Mouse (Mus musculus) kidney, adult 10 weeks (tissue): ENCODE measurements around the gene Hpn. TPM values are rescaled to one million over a fixed set of nuclear protein-coding genes. Genes with fewer than 3 reads are reported as not detected.

Experiments
- polyA plus RNA-seq: library from polyadenylated mRNA; stranded (reverse); fragments of 350-450 nt; fragmentation: Illumina TruSeq; extraction: RNeasy Lipid Tissue Mini Kit (QIAGEN cat#74804); gene quantifications from one replicate; pipeline ENCODE4 v1.2.3, GENCODE M21; 2014; ENCODE audit warnings: low read depth, low replicate concordance

The Hpn gene
- polyA plus RNA-seq: 7.6 TPM

DNA sequence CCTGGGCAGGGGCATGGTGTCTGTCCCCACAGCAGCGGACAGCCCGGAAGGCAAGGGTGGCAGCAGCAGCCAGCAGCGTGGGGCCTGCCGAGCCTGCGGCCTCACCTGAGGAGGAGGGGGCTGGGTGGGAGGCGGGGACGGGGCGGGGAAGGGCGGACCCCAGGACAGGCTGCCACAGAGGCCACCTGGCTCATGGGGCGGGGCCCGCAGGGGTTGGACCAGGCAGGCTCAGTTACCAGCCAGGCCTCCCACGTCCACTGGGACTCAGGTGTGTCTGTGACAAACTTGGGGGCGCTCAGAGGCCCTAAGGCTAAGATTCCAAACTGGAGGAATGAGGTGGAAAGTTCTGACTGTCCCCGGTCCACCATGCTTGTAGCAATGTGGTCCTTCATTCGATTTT is at the start of gene Hpn:
Hpn (minus strand) TSS at position 109 of the 400 bp plus-strand sequence.

DNA sequence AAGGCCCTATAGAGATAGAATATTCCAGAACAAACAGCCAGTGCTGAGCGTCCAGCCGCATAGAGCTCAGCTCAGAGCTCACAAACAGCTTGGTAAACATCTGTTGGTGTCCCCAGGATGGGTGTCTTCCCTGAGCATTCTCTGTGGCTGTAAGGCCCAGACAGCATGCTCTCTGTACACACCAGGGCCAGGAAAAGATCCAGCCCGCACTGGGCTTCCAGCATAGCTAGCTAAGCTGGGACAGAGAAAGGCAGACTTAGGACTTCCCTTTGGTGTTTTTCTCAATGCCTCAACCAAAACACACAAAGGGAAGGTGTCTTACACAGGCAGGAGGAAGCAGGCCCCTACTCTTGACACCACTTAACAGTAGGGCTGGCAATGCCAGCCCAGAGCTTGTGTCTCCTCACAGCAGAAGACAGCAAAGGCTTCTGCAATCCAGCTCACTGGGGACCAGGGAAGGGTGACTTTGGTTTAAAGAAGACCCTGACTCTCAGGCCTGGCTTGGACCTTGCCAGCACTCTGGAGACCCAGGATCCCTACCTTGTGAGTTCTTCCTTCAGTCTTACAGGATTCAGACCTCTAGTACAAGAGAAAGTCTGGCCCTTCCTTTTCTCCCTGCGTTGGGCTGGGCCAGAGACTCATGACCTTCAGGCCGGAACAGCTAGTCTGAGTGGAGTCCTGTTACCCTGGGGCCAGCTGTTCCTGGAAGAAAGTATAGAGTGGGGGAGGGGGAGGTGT is 40.4 kb upstream of the Hpn start, which contains the start of gene Gramd1a:
Gramd1a (minus strand) TSS at position 601 of the 738 bp plus-strand sequence.

DNA sequence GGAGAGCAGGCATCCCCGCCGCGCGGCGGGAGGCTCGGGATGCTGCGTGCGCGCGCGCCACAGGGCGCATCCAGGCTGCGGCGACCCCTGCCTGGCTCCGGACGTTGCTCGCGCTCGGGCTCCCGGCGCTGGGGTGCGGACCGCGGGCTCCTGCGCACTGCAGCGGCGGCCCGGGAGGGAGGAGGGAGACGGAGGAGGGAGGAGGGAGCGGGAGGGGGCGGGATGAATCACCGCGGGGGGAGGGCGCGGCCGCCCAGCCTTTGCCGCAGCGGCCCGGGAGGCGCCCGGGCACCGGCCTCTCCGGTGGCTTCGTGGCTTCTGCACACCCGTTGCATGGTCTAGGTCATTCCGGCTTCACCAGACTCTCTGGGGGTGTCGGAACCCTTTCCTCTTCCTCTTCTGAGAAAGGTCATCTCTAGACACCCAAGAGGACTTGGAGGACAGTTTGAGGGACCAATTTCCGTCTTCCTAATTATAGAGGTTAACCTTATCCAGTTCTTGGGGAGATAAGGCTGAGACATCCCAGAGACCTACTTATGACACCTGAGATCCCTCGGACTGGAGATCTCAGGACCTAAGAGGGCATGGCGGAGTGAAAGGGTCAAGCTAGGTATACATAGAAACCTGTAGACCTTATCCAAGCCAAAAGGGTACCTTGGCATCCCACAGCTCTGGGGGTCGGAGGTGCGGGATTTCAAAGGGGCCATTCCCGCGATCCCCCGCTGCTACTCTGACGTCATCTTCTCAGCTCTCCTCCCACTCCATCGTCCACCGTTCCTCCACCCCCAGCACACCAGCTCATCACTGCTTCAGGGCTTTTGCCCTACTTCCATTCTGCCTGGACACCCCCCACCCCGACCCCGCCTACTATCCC is 12.0 kb upstream of the Hpn start, which contains the start of gene Scn1b:
Scn1b (minus strand) TSS at position 153 of the 874 bp plus-strand sequence.

DNA sequence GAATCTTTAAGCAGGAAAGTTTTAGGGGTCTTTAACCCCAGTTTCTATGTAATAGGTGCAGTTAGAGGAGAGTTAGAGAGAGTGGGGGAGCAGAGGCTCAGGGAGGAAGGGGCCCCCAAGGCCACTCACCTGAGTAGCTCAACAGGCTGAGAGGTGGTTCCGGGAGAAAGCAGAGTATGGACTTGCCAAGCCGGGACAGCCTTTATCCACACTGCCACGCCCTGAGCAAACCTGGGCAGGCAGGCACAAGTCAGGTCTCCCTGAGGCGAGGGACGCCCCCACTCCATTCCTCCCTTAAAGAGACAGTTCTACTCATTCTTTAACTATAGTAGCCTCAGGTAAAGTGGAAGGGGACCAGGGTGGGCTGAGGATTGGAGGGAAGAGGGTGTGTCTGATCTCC is 38.6 kb downstream of the Hpn start, which contains the start of gene Fxyd3:
Fxyd3 (minus strand) TSS at position 213 of the 400 bp plus-strand sequence.

DNA sequence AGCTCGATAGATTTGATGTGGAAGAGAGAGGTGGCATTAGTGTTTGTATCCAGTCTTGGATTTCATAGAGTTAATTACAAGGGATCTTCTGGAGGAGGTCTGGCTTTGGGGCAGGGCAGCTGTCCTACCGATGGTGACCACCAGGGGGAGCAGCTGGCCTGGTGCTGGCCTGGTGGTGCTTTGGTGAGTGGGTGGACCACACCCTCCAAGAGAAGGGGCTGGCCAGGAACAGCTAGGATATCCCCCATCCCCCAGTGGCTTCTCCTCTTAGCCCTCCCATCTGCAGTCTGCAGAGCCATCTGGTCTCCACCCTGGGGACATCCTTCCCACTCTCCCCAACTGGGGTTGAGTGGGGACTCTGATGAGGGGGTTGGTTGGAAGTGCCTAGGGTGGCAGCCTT is 56.0 kb downstream of the Hpn start, which contains the start of gene Lgi4:
Lgi4 (plus strand) TSS at position 235 of the 400 bp plus-strand sequence.

DNA sequence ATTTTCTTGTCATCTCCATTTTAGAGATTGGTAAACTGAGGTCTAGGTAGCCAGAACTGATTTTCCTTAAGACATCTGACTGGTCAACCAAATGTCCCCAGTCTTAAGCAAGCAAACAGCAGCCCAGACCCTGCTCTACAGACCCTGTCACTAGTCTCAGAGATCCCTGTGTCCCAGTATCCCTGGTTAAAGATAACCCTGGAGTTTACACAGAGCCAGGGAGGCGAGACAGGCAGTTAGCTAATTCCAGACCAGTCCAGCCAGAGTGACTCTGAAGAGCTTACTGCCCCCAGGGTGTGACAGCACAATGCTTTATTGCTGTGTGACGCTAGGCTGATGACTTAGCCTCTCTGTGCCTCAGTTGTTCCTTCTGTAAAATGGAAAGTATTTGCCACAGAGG is 58.0 kb downstream of the Hpn start, which contains the start of gene Fxyd1:
Fxyd1 (minus strand) TSS at position 129 of the 400 bp plus-strand sequence.

DNA sequence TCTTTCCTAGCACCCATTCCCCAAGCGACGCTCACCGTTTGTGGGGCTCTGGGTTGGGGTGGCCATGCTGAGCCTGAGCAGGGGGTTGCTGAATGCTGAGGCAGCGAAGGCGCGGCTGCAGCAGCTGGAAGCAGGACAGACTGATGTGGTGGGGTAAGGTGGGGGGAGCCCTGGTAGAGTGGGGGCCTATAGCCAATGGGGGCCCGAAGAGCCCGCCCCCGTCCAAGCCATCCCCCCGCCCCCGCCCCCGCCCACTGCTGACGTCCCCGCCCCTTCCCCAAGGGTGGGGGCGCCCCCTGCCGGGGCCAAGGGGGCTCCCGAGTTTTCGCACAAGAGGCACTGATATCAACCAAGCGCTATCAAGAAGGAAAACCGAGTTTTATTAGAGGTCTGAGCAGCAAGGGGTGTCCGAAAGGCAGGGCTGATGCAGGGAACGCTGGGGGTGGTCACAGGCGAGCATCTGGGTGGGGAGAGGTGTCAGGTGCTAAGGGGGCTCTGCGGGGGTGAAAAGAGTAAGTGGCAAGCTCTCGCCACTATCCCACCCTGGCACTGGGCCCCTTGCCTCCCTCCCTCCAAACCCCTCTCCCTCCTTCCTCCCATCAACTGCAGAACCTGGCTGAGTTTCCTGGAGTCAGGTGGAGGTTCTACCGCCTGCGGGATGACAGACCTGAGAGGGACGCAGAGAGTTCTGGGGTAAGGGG is 63.6 kb downstream of the Hpn start, which contains the start of gene Fxyd7:
Fxyd7 (minus strand) TSS at position 147 of the 701 bp plus-strand sequence.

Other genes starting within 250 kb of the Hpn start
- gene Cd22, start 234.9 kb downstream of the Hpn start, polyA plus RNA-seq: not detected
- gene Mag, start 200.4 kb downstream of the Hpn start, polyA plus RNA-seq: not detected
- not detected for gene Hamp2, start 190.6 kb downstream of the Hpn start, polyA plus RNA-seq
- not detected for gene Hamp, start 171.3 kb downstream of the Hpn start, polyA plus RNA-seq
- gene Usf2, start 158.5 kb downstream of the Hpn start, polyA plus RNA-seq: 37.8 TPM
- gene Lsr, start 141.8 kb downstream of the Hpn start, polyA plus RNA-seq: 1.5 TPM
- gene Fam187b, start 141.5 kb downstream of the Hpn start, polyA plus RNA-seq: 3.2 TPM
- 3.3 TPM for gene Fxyd5, start 72.8 kb downstream of the Hpn start, polyA plus RNA-seq
- not detected for gene Fxyd7, start 63.8 kb downstream of the Hpn start, polyA plus RNA-seq
- not detected for gene Fxyd1, start 58.1 kb downstream of the Hpn start, polyA plus RNA-seq
- gene Lgi4, start 55.9 kb downstream of the Hpn start, polyA plus RNA-seq: 0.12 TPM
- not detected for gene Fxyd3, start 38.6 kb downstream of the Hpn start, polyA plus RNA-seq
- gene Scn1b, start 11.7 kb upstream of the Hpn start, polyA plus RNA-seq: 1.9 TPM
- gene Gramd1a, start 40.6 kb upstream of the Hpn start, polyA plus RNA-seq: 3.3 TPM
- gene Scgb2b2, start 175.2 kb upstream of the Hpn start, polyA plus RNA-seq: not detected
- gene Scgb1b2, start 176.5 kb upstream of the Hpn start, polyA plus RNA-seq: not detected
- not detected for gene Scgb2b3, start 246.8 kb upstream of the Hpn start, polyA plus RNA-seq